Mouse (Mus musculus): ENCODE measurements around the gene Arhgef26.

DNA sequence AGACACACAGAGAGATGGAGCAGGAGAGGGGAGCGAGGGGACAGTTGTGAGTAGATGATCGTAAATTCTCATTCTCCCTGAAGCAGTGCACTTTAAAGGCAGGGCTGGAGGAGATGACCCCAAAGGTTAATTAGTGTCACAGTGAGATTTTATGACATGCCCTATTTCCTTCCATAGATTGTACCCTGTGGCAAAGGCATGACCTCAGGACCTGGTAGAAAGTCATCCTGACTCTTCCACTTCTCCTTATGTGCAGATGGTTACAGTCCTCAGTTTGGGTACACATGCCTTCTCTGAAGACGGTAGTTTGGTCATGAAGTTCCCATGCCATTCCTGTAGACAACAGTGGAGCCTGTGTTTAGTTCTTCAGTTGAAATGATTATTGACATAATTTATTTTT, 42.3 kb downstream of the Arhgef26 start:
- no peak for TF ChIP-seq POLR2A (IDR thresholded peaks at IDR 0.05; ENCODE audit: low read depth, low read length)
- TF ChIP-seq CTCF (IDR thresholded peaks at IDR 0.05; ENCODE audit: extremely low read depth, insufficient read length, insufficient replicate concordance, low read depth, low read length): no peak
